Mouse (Mus musculus): ENCODE measurements around the gene Pnpla1.
A peak's percentile ranks its signal among the peaks of the same experiment; 100 is the strongest.

DNA sequence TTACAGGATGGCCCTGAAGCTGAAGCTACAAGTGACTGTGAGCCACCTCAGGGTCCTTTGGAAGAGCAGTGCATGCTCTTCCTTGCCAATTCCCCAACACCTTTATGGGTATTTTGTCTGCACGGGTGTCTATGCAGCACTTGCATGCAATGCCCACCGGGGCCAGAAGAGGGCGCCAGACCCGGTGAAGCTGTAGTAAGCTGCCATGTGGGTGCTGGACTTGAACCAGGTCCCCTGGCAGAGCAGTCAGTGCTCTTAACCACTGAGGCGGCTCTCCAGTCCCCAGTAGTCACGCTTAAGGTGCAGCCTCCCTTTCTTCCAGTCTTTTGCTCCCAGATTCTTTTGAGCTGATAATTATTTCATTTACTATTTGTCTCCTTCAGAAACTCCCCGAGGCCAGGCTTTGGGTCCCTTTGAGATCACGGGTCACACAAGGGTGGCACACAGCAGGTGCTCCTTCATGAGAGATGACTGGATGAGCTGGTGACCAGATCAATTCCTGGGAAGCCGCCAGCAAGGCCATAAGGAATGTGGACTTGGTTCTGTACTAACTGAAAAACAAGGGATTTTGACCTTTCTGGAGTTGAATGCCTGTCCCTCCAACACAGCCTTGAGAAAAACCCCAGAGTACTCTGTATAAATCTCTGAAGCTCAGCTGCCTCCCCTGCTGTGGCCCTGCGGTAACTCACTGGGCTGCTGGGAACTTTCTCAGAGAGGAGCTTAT is 78.6 kb downstream of the Pnpla1 start:
- TF ChIP-seq CTCF (IDR thresholded peaks at IDR 0.05; ENCODE audit: extremely low read depth, insufficient read depth, low read length) (0 out of 2 replicates have a peak, but pooled peaks have one; percentile 9), POLR2A (IDR thresholded peaks at IDR 0.05; ENCODE audit: extremely low read depth, insufficient read depth, low read length) (no peak)

Data from cortical plate, adult 2 months (tissue).